In genomic region chr9:113903136-113903535, GRCm38 (mm10) we compare ENCODE assay signal across 15 mouse cellular contexts. TPM values are rescaled to one million over a fixed set of nuclear protein-coding genes. Genes with fewer than 3 reads are reported as not detected.
DNase-seq lines count a peak whose midpoint lies in the region; ATAC-seq and TF ChIP-seq lines count a peak whose summit lies in the region.
"Had no signal": no experiment of that assay in that cellular context is flagged by ENCODE, and none has a peak within 500 bp of the region (broad histone marks: within the 10 kb centered on the region; RNA-seq: fewer than 3 reads in every experiment).

No protein-coding gene starts in this region.

- H3K9me3 ChIP-seq in intestine, embryonic 14.5 days (ENCODE audit: control insufficient read depth, low read length): no peaks in the 10 kb centered on the region
- H3K9me3 ChIP-seq in intestine, postnatal 0 days (ENCODE audit: control insufficient read depth): no peaks in the 10 kb centered on the region
- H3K9me3 ChIP-seq in intestine, embryonic 16.5 days (ENCODE audit: control insufficient read depth, low read length): no peaks in the 10 kb centered on the region
- H3K9me3 ChIP-seq: forebrain, embryonic 15.5 days; hindbrain, embryonic 13.5 days; liver, embryonic 15.5 days; neural tube, embryonic 13.5 days had no signal

- no peak for TF ChIP-seq CTCF in intestine, postnatal 0 days (IDR thresholded peaks at IDR 0.05; ENCODE audit: low read depth)

- H3K4me2 ChIP-seq in intestine, embryonic 14.5 days (ENCODE audit: low read length): no peak overlapping the region
- H3K4me2 ChIP-seq in intestine, postnatal 0 days (replicated peaks; ENCODE audit: low read depth): no peak overlapping the region
- H3K4me2 ChIP-seq in intestine, embryonic 16.5 days (ENCODE audit: low read depth, low read length): no peak overlapping the region
- H3K4me2 ChIP-seq: forebrain, embryonic 15.5 days; hindbrain, embryonic 13.5 days; liver, embryonic 15.5 days; neural tube, embryonic 13.5 days had no signal

- H3K27ac ChIP-seq in intestine, embryonic 14.5 days (ENCODE audit: low read depth): 0 out of 2 replicates have a peak overlapping the region, but pooled peaks have one; percentile 1
- no peak overlapping the region for H3K27ac ChIP-seq in intestine, postnatal 0 days (ENCODE audit: low read depth, low read length)
- 0 out of 2 replicates have a peak overlapping the region, but pooled peaks have one; percentile 37 for H3K27ac ChIP-seq in intestine, embryonic 16.5 days (ENCODE audit: low read length)
- H3K27ac ChIP-seq: forebrain, embryonic 15.5 days; hindbrain, embryonic 13.5 days; liver, embryonic 15.5 days; neural tube, embryonic 13.5 days had no signal

- H3K27me3 ChIP-seq in intestine, embryonic 14.5 days (replicated peaks; ENCODE audit: control insufficient read depth, insufficient read depth, low read length): no peaks in the 10 kb centered on the region
- no peaks in the 10 kb centered on the region for H3K27me3 ChIP-seq in intestine, postnatal 0 days (replicated peaks; ENCODE audit: control insufficient read depth, insufficient read depth, low read length)
- H3K27me3 ChIP-seq in intestine, embryonic 16.5 days (replicated peaks; ENCODE audit: control insufficient read depth, insufficient read depth, low read length): no peaks in the 10 kb centered on the region
- H3K27me3 ChIP-seq: forebrain, embryonic 15.5 days; hindbrain, embryonic 13.5 days; liver, embryonic 15.5 days; neural tube, embryonic 13.5 days; Patski had no signal

- 0 out of 2 replicates have a peak, but pooled peaks cover 2% of the 10 kb centered on the region for H3K4me1 ChIP-seq in intestine, embryonic 14.5 days (replicated peaks; ENCODE audit: control insufficient read depth, insufficient read depth, low read length)
- H3K4me1 ChIP-seq in intestine, postnatal 0 days (replicated peaks; ENCODE audit: control insufficient read depth, insufficient read depth, low read length): no peaks in the 10 kb centered on the region
- H3K4me1 ChIP-seq in intestine, embryonic 16.5 days (ENCODE audit: control insufficient read depth, insufficient read depth, low read length): no peaks in the 10 kb centered on the region
- H3K4me1 ChIP-seq: forebrain, embryonic 15.5 days; hindbrain, embryonic 13.5 days; liver, embryonic 15.5 days; neural tube, embryonic 13.5 days had no signal

- peak; percentile 53 for DNase-seq in intestine, embryonic 14.5 days (ENCODE audit: low spot score)
- peak; percentile 42 for DNase-seq in right cerebral cortex, postnatal 14 days
- DNase-seq in right cerebral cortex, postnatal 25 days: no peak
- DNase-seq in MN1 (ENCODE audit: low spot score) (no peak), liver (no peak)
- DNase-seq: gastrocnemius, postnatal 14 days; layer of hippocampus, adult 9-11 months had no signal

- ATAC-seq in intestine, embryonic 14.5 days (replicated peaks; ENCODE audit: low FRiP score, low TSS enrichment, low read depth): no peak
- no peak; the same call in 1 of the 2 replicates for ATAC-seq in intestine, postnatal 0 days
- peak; percentile 77 for ATAC-seq in intestine, embryonic 16.5 days
- ATAC-seq: forebrain, embryonic 15.5 days; midbrain, embryonic 16.5 days; Patski had no signal

- H3K36me3 ChIP-seq in intestine, embryonic 14.5 days (ENCODE audit: control insufficient read depth, insufficient read depth, low read length): peaks cover 49% of the 10 kb centered on the region
- H3K36me3 ChIP-seq in intestine, postnatal 0 days (ENCODE audit: control insufficient read depth, insufficient read depth): peaks cover 41% of the 10 kb centered on the region
- H3K36me3 ChIP-seq in intestine, embryonic 16.5 days (ENCODE audit: control insufficient read depth, insufficient read depth, low read length): no peaks in the 10 kb centered on the region; the same call in 1 of the 2 replicates

- 38% methylated on average over 4 of the region's 4 CpGs for WGBS in intestine, embryonic 14.5 days
- 61% methylated on average over 4 of the region's 4 CpGs for WGBS in intestine, postnatal 0 days
- WGBS in intestine, embryonic 16.5 days: 50% methylated on average over 4 of the region's 4 CpGs

- H3K9ac ChIP-seq in intestine, embryonic 14.5 days (ENCODE audit: low read length): no peak overlapping the region
- H3K9ac ChIP-seq in intestine, postnatal 0 days (ENCODE audit: low read depth, low read length): no peak overlapping the region
- H3K9ac ChIP-seq in intestine, embryonic 16.5 days (ENCODE audit: low read depth, low read length): no peak overlapping the region
- H3K9ac ChIP-seq: forebrain, embryonic 15.5 days; hindbrain, embryonic 13.5 days; liver, embryonic 15.5 days; neural tube, embryonic 13.5 days had no signal

- no peak overlapping the region for H3K4me3 ChIP-seq in intestine, embryonic 14.5 days (ENCODE audit: low read depth, low read length)
- H3K4me3 ChIP-seq in intestine, postnatal 0 days (ENCODE audit: low read depth, low read length): no peak overlapping the region
- no peak overlapping the region for H3K4me3 ChIP-seq in intestine, embryonic 16.5 days (ENCODE audit: low read length)
- H3K4me3 ChIP-seq: forebrain, embryonic 15.5 days; hindbrain, embryonic 13.5 days; liver, embryonic 15.5 days; neural tube, embryonic 13.5 days had no signal

RNA-seq across cellular contexts. Expression of gene Ubp1, which starts 27.6 kb away (rescaled TPM):
- polyA plus RNA-seq in intestine, embryonic 14.5 days (2014; fragmentation: Nextera tagmentation; extraction: Ambion mirVana): 42.1 and 44.6 TPM in 2 replicates
- 14.7 and 15.6 TPM in 2 replicates for polyA plus RNA-seq in intestine, postnatal 0 days (2015; fragmentation: Nextera tagmentation; extraction: Ambion mirVana)
- polyA plus RNA-seq in intestine, embryonic 16.5 days (2015; fragmentation: Nextera tagmentation; extraction: Ambion mirVana): 17.3 and 22.2 TPM in 2 replicates

Comparison
In these comparisons a context has a peak if more than half of its experiments do, and no peak if none do; other contexts are left out.
1. DNase-seq: peak in intestine, embryonic 14.5 days (single experiment) and right cerebral cortex, postnatal 14 days (single experiment); none in right cerebral cortex, postnatal 25 days (single experiment), MN1 (single experiment) and liver (single experiment).